Mouse (Mus musculus) liver, postnatal 0 days (tissue): Measurements from ENCODE around the gene Smo. TPM values are rescaled to one million over a fixed set of nuclear protein-coding genes. Genes with fewer than 3 reads are reported as not detected.
A peak's percentile ranks its signal among the peaks of the same experiment; 100 is the strongest.
"Not testable (repeated sequence)": the region's sequence is repeated elsewhere in the genome, so short reads cannot be mapped to it uniquely, and the experiment has no call there.

Source experiments
- ATAC-seq: fragments of 200-750 bp; cut with Nextera tagmentation; 2 replicates; pipeline ENCODE4 v1.8.0; 2017; ENCODE audit warnings: mild to moderate bottlenecking, moderate library complexity
- DNase-seq: peaks from one replicate; pipeline ENCODE4 v3.0.0-alpha.2; 2016
- H3K27ac ChIP-seq: fragments of 300-500 bp; sonication (generic); 2 replicates; pipeline ENCODE4 v1.5.1; 2014; ENCODE audit warnings: antibody characterized with exemption, moderate library complexity, mild to moderate bottlenecking, low read depth
- H3K27me3 ChIP-seq: fragments of 300-500 bp; sonication (generic); 2 replicates; pipeline ENCODE4 v1.6.1; 2014; ENCODE audit warnings: low read length, control low read depth, mixed read lengths; ENCODE audit not compliant: insufficient read depth
- H3K36me3 ChIP-seq: fragments of 300-500 bp; sonication (generic); replicated peaks from 2 replicates; pipeline ENCODE4 v1.6.1; 2014; ENCODE audit warnings: mild to moderate bottlenecking, control low read depth, low read length, moderate library complexity, mixed read lengths; ENCODE audit not compliant: insufficient read depth
- H3K4me1 ChIP-seq: fragments of 300-500 bp; sonication (generic); 2 replicates; pipeline ENCODE4 v1.6.1; 2014; ENCODE audit warnings: antibody characterized with exemption, mild to moderate bottlenecking, control low read depth; ENCODE audit not compliant: insufficient read depth
- H3K4me2 ChIP-seq: fragments of 300-500 bp; sonication (generic); 2 replicates; pipeline ENCODE4 v1.6.1; 2014; ENCODE audit warnings: low read depth, mild to moderate bottlenecking, low read length, moderate library complexity, mixed read lengths
- H3K4me3 ChIP-seq: fragments of 300-500 bp; sonication (generic); 2 replicates; pipeline ENCODE4 v1.5.1; 2014; ENCODE audit warnings: low read depth, low read length
- H3K9ac ChIP-seq: fragments of 300-500 bp; sonication (generic); replicated peaks from 2 replicates; pipeline ENCODE4 v1.6.1; 2014; ENCODE audit warnings: mild to moderate bottlenecking, moderate library complexity
- H3K9me3 ChIP-seq: fragments of 300-500 bp; sonication (generic); 2 replicates; pipeline ENCODE4 v1.6.1; 2016; ENCODE audit warnings: mild to moderate bottlenecking, control low read depth, low read length, mixed read lengths
- CTCF ChIP-seq: sonication (generic); IDR thresholded peaks from 2 replicates; pipeline ENCODE4 v1.5.1; 2016; ENCODE audit warnings: antibody characterized with exemption, low read depth
- EP300 ChIP-seq: IDR thresholded peaks from 2 replicates; pipeline ENCODE4 v1.6.1; 2016; ENCODE audit warnings: antibody characterized with exemption, low read depth, mild to moderate bottlenecking
- WGBS: fragments of 180-500 bp; shearing (Covaris S2); extraction: QIAGEN DNeasy Blood & Tissue Kit; methylation state at CpG from one replicate; pipeline ENCODE4 v1.1.7; 2014; ENCODE audit not compliant: insufficient replicate concordance; 5-methylcytosine and 5-hydroxymethylcytosine counted together
- polyA plus RNA-seq: library from polyadenylated mRNA; unstranded; fragments of >200 nt; fragmentation: Nextera tagmentation; extraction: Ambion mirVana; gene quantifications from 2 replicates; pipeline ENCODE4 v1.2.1, GENCODE M21; 2015

Smo gene
- polyA plus RNA-seq, 1 experiment from 2014 or later = 2.2 TPM

DNA sequence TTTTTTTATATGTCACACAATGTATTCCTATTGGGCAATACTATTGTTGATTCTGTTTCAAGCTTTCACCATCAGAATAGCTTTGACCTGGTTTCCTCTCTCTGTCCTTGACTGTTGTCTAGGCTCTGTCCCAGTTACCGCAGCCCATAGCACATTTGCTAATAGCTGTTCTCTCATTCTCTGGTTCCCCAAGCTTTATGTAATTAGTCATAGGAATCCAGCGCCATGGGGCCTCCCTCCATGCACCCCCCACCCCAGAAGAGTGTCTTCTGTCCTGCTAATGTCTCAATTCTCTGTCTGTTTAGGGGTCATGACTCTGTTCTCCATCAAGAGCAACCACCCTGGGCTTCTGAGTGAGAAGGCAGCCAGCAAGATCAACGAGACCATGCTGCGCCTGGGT lies 21.2 kb downstream of the Smo start:
- Histone ChIP-seq H3K4me2 (no peak overlapping the region), H3K27me3 (no peaks in the 10 kb centered on the region), H3K36me3 (no peaks in the 10 kb centered on the region), H3K9ac (no peak overlapping the region), H3K4me3 (no peak overlapping the region), H3K4me1 (no peaks in the 10 kb centered on the region; the same call in 1 of the 2 replicates), H3K27ac (peak overlapping the region; percentile 39; the same call in 1 of the 2 replicates), H3K9me3 (no peaks in the 10 kb centered on the region)
- WGBS = 81% methylated on average over 4 of the region's 4 CpGs
- TF ChIP-seq EP300 (no peak), CTCF (no peak)
- ATAC-seq (peak; percentile 91), DNase-seq (no peak)

DNA sequence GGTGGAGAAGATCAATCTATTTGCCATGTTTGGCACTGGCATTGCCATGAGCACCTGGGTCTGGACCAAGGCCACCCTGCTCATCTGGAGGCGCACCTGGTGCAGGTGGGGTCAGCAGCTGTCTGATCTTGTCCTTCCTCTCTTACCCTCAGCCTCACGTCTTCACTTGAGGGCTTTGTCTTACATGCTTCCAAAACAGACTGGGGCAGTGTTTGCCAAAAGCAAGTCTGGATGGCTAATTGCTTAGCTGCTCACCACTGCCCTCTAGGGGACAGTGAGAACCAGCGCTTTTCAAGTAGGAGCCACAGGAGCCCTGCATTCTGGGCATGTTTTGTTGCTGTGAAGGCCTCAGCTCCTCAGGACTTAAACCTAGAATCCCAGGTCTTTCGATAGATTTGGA lies 23.1 kb downstream of the Smo start:
- DNase-seq (peak; percentile 78), ATAC-seq (peak; percentile 28; the same call in 1 of the 2 replicates)
- Histone ChIP-seq H3K4me1 (no peaks in the 10 kb centered on the region; the same call in 1 of the 2 replicates), H3K4me2 (no peak overlapping the region), H3K27me3 (no peaks in the 10 kb centered on the region), H3K9me3 (no peaks in the 10 kb centered on the region), H3K27ac (no peak overlapping the region), H3K4me3 (no peak overlapping the region), H3K36me3 (no peaks in the 10 kb centered on the region), H3K9ac (no peak overlapping the region)
- 38% methylated on average over 4 of the region's 4 CpGs for WGBS
- TF ChIP-seq EP300 = no peak
- TF ChIP-seq CTCF = peak; percentile 94

DNA sequence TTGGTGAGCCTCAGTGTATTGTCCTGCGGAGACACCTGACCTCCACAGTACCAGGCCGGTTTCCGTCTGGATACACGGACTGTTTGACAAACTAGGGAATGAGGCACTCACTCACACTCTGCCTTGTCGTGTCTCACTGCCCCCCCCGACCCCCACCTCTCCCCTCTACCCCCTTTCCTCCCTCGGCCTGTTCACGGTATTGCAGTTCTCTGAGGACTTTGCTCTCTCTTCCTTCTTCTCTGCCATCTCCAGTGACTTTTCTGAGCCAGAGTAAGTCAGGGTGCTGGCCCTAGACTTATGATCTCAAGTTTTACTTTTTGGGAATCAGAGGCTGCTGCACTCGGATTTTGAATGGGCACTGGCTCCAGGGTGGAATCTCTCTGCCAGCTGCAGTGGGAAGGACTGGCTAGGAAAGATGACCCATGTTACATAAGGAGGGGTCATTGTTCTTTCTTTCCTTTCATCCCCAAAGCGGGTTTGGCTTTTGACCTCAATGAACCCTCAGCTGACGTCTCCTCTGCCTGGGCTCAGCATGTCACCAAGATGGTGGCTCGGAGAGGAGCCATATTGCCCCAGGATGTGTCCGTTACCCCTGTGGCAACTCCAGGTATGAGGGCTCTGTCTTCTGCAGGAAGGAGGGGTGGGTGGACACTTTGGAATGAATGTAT lies 23.8 kb downstream of the Smo start:
- 76% methylated on average over 13 of the region's 13 CpGs for WGBS

DNA sequence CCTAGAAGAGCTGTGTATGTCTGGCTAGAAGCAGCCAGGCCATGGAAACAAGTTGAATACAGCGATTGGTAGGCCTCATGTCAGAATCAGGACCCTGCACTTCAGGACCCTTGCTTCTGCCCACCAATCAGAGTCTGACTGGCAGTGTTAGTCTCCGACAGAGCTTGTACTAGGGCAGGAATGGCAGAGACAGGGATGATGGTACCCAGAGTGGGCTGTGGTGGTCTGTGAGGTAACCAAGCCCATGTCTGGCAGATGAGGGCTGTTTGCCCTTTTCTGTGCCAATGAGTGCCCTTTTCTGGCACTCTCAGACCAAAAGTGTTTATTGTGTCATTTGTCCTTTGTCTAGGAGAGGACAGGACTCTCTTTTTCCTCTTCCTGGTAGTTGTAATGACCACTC lies 25.1 kb downstream of the Smo start:
- not testable (repeated sequence) for H3K27ac ChIP-seq, H3K9ac ChIP-seq, H3K4me2 ChIP-seq, H3K4me3 ChIP-seq, H3K4me1 ChIP-seq, H3K9me3 ChIP-seq, ATAC-seq, H3K27me3 ChIP-seq, H3K36me3 ChIP-seq, DNase-seq
- 92% methylated on average over 1 of the region's 2 CpGs for WGBS

More for the DNA sequence above, 23.8 kb downstream of the Smo start:
- DNase-seq (no peak), ATAC-seq (no peak)
- H3K36me3 ChIP-seq = no peaks in the 10 kb centered on the region
- no peak overlapping the region for H3K9ac ChIP-seq
- H3K4me1 ChIP-seq = no peaks in the 10 kb centered on the region; the same call in 1 of the 2 replicates
- H3K27me3 ChIP-seq = no peaks in the 10 kb centered on the region
- no peak overlapping the region for H3K4me2 ChIP-seq
- H3K9me3 ChIP-seq = no peaks in the 10 kb centered on the region
- H3K4me3 ChIP-seq = no peak overlapping the region
- no peak for TF ChIP-seq CTCF
- no peak for TF ChIP-seq EP300
- no peak overlapping the region for H3K27ac ChIP-seq

DNA sequence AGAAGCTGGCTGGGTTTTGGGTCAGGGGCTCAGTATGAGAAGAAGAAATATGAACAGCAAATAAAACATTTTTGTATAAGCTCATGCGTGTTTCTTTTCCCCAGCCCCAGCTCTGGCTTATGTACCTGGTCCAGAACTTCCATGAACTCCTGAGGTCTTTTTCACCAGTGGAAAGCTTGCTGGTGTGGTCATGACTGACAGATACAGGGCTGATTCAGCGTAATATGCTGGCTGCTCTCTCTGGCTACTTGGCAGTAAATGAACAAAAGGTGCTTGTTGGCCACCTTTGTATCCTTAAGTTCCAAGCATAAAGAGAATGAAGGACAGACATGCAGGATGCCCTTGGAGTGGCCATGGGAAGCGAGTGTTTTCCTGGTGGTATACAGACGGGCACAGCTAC lies 26.0 kb downstream of the Smo start:
- WGBS = 73% methylated on average over 4 of the region's 4 CpGs
- Histone ChIP-seq H3K27ac (no peak overlapping the region), H3K4me1 (no peaks in the 10 kb centered on the region), H3K4me3 (no peak overlapping the region), H3K9ac (no peak overlapping the region), H3K27me3 (no peaks in the 10 kb centered on the region), H3K9me3 (no peaks in the 10 kb centered on the region), H3K4me2 (no peak overlapping the region), H3K36me3 (no peaks in the 10 kb centered on the region)
- TF ChIP-seq CTCF = no peak
- TF ChIP-seq EP300 = no peak
- ATAC-seq = no peak
- no peak for DNase-seq

DNA sequence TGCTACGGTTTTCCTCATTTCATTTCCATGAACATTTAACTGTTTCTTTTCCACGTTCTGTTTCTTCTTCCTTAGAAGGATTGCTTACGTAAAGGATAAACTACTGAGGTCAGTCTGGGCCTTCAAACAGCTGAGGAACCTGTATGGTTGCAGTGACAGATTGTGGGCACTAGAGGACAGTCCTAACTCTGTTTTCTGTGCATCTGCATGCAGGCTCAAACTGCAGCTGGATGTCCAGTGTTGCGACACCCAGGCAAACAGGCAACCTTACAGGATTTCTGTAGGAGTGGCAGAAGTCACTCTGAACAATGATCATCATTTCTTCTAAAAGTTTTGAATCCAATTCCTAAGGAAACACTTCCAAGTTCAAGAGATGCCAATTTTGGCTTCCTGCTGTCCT lies 27.2 kb downstream of the Smo start:
- TF ChIP-seq CTCF (peak; percentile 89), EP300 (no peak)
- ATAC-seq (peak; percentile 77), DNase-seq (peak; percentile 58)
- no peak overlapping the region for H3K9ac ChIP-seq
- no peaks in the 10 kb centered on the region for H3K9me3 ChIP-seq
- WGBS = 55% methylated on average over 4 of the region's 4 CpGs
- no peak overlapping the region for H3K4me2 ChIP-seq
- H3K4me1 ChIP-seq = 0 out of 2 replicates have a peak, but pooled peaks cover under 1% of the 10 kb centered on the region
- no peaks in the 10 kb centered on the region for H3K36me3 ChIP-seq
- H3K27me3 ChIP-seq = no peaks in the 10 kb centered on the region
- no peak overlapping the region for H3K27ac ChIP-seq
- no peak overlapping the region for H3K4me3 ChIP-seq
